Mouse (Mus musculus) forebrain, embryonic 14.5 days (tissue): ENCODE results near the gene Lrrc4. TPM values are rescaled to one million over a fixed set of nuclear protein-coding genes. Genes with fewer than 3 reads are reported as not detected.

Source experiments
- ATAC-seq: fragments of 200-750 bp; cut with Nextera tagmentation; 2 replicates; pipeline ENCODE4 v1.8.0; 2017; ENCODE audit warnings: mild to moderate bottlenecking, moderate library complexity
- DNase-seq: peaks from one replicate; pipeline ENCODE4 v3.0.0-alpha.2; 2015; ENCODE audit warnings: low spot score
- H3K27ac ChIP-seq: fragments of 300-500 bp; sonication (generic); 2 replicates; pipeline ENCODE4 v1.5.1; 2014; ENCODE audit warnings: low read depth, mild to moderate bottlenecking, control low read depth, low read length, moderate library complexity
- H3K27me3 ChIP-seq: fragments of 300-500 bp; sonication (generic); replicated peaks from 2 replicates; pipeline ENCODE4 v1.6.1; 2014; ENCODE audit warnings: low read length, control low read depth, mixed read lengths; ENCODE audit not compliant: control insufficient read depth, insufficient read depth
- H3K36me3 ChIP-seq: fragments of 300-500 bp; sonication (generic); 2 replicates; pipeline ENCODE4 v1.6.1; 2014; ENCODE audit warnings: low read length, control low read depth; ENCODE audit not compliant: control insufficient read depth, insufficient read depth
- H3K4me1 ChIP-seq: fragments of 300-500 bp; sonication (generic); 2 replicates; pipeline ENCODE4 v1.6.1; 2014; ENCODE audit warnings: antibody characterized with exemption, low read length, control low read depth; ENCODE audit not compliant: control insufficient read depth, insufficient read depth
- H3K4me2 ChIP-seq: fragments of 300-500 bp; sonication (generic); 2 replicates; pipeline ENCODE4 v1.6.1; 2014; ENCODE audit warnings: mild to moderate bottlenecking, control low read depth, low read length
- H3K4me3 ChIP-seq: fragments of 300-500 bp; sonication (generic); 2 replicates; pipeline ENCODE4 v1.5.1; 2014; ENCODE audit warnings: low read depth, low read length, control low read depth
- H3K9ac ChIP-seq: fragments of 300-500 bp; sonication (generic); 2 replicates; pipeline ENCODE4 v1.6.1; 2014; ENCODE audit warnings: mild to moderate bottlenecking, low read length, control low read depth, moderate library complexity
- H3K9me3 ChIP-seq: fragments of 300-500 bp; sonication (generic); replicated peaks from 2 replicates; pipeline ENCODE4 v1.6.1; 2016; ENCODE audit warnings: low read length, control low read depth, mixed read lengths; ENCODE audit not compliant: control insufficient read depth
- WGBS: fragments of 180-500 bp; shearing (Covaris S2); extraction: QIAGEN DNeasy Blood & Tissue Kit; methylation state at CpG from one replicate; pipeline ENCODE4 v1.1.7; 2014; 5-methylcytosine and 5-hydroxymethylcytosine counted together
- polyA plus RNA-seq: library from polyadenylated mRNA; unstranded; fragments of >200 nt; fragmentation: Nextera tagmentation; extraction: Ambion mirVana; gene quantifications from 2 replicates; pipeline ENCODE4 v1.2.1, GENCODE M21; 2014

Gene Lrrc4
- polyA plus RNA-seq, 1 experiment from 2014 or later = 5.8 TPM

- ATAC-seq = no peak
- 10% methylated on average over 2 of the region's 2 CpGs for WGBS
- H3K4me3 ChIP-seq = no peak overlapping the region
- H3K27ac ChIP-seq = no peak overlapping the region
- no peaks in the 10 kb centered on the region for H3K27me3 ChIP-seq
- no peak overlapping the region for H3K9ac ChIP-seq
- H3K4me1 ChIP-seq = peaks cover 34% of the 10 kb centered on the region
- H3K4me2 ChIP-seq = no peak overlapping the region
- peak; percentile 52 for DNase-seq
- H3K9me3 ChIP-seq = no peaks in the 10 kb centered on the region
- no peaks in the 10 kb centered on the region for H3K36me3 ChIP-seq
Measured at GRCm38 (mm10) chr6:28629866-28630265, 201.7 kb downstream of the Lrrc4 start.

- Histone ChIP-seq H3K4me2 (no peak overlapping the region), H3K27me3 (no peaks in the 10 kb centered on the region), H3K36me3 (no peaks in the 10 kb centered on the region), H3K4me3 (no peak overlapping the region), H3K4me1 (peaks cover 29% of the 10 kb centered on the region), H3K27ac (peak overlapping the region; percentile 55), H3K9me3 (no peaks in the 10 kb centered on the region), H3K9ac (peak overlapping the region; percentile 13; the same call in 1 of the 2 replicates)
- ATAC-seq = peak; percentile 44
- DNase-seq = no peak
- 22% methylated on average over 1 of the region's 1 CpGs for WGBS
Measured at GRCm38 (mm10) chr6:28628408-28628807, 203.1 kb downstream of the Lrrc4 start.

GRCm38 (mm10) chr6:28622963-28623362, 208.6 kb downstream of the Lrrc4 start:
- Histone ChIP-seq H3K36me3 (no peaks in the 10 kb centered on the region), H3K27ac (no peak overlapping the region), H3K9me3 (no peaks in the 10 kb centered on the region), H3K4me3 (no peak overlapping the region), H3K4me1 (peaks cover 19% of the 10 kb centered on the region), H3K27me3 (no peaks in the 10 kb centered on the region), H3K4me2 (no peak overlapping the region), H3K9ac (no peak overlapping the region)
- WGBS = 89% methylated on average over 3 of the region's 3 CpGs
- ATAC-seq = no peak
- DNase-seq = no peak

- no peak for ATAC-seq
- H3K27ac ChIP-seq = no peak overlapping the region
- DNase-seq = no peak
- no peaks in the 10 kb centered on the region for H3K27me3 ChIP-seq
- H3K36me3 ChIP-seq = no peaks in the 10 kb centered on the region
- no peak overlapping the region for H3K4me3 ChIP-seq
- WGBS = 82% methylated on average over 6 of the region's 6 CpGs
- H3K9me3 ChIP-seq = no peaks in the 10 kb centered on the region
- peaks cover 19% of the 10 kb centered on the region for H3K4me1 ChIP-seq
- H3K9ac ChIP-seq = no peak overlapping the region
- H3K4me2 ChIP-seq = no peak overlapping the region
Measured at GRCm38 (mm10) chr6:28622522-28622921, 209.0 kb downstream of the Lrrc4 start.

- Histone ChIP-seq H3K9me3 (no peaks in the 10 kb centered on the region), H3K4me2 (no peak overlapping the region), H3K27me3 (no peaks in the 10 kb centered on the region), H3K27ac (no peak overlapping the region), H3K9ac (no peak overlapping the region), H3K4me1 (peaks cover 19% of the 10 kb centered on the region), H3K36me3 (no peaks in the 10 kb centered on the region), H3K4me3 (no peak overlapping the region)
- WGBS = 89% methylated on average over 5 of the region's 5 CpGs
- no peak for ATAC-seq
- no peak for DNase-seq
Measured at GRCm38 (mm10) chr6:28621961-28622360, 209.6 kb downstream of the Lrrc4 start.

GRCm38 (mm10) chr6:28621431-28621830, 210.1 kb downstream of the Lrrc4 start:
- H3K9me3 ChIP-seq = no peaks in the 10 kb centered on the region
- H3K36me3 ChIP-seq = no peaks in the 10 kb centered on the region
- no peak for DNase-seq
- peaks cover 19% of the 10 kb centered on the region for H3K4me1 ChIP-seq
- no peak overlapping the region for H3K4me2 ChIP-seq
- H3K27ac ChIP-seq = no peak overlapping the region
- no peak overlapping the region for H3K9ac ChIP-seq
- WGBS = 90% methylated on average over 4 of the region's 4 CpGs
- no peak for ATAC-seq
- H3K27me3 ChIP-seq = no peaks in the 10 kb centered on the region
- no peak overlapping the region for H3K4me3 ChIP-seq

- no peaks in the 10 kb centered on the region for H3K9me3 ChIP-seq
- WGBS = 30% methylated on average over 7 of the region's 7 CpGs
- H3K4me1 ChIP-seq = peaks cover 21% of the 10 kb centered on the region
- ATAC-seq (peak; percentile 60), DNase-seq (peak; percentile 70)
- no peaks in the 10 kb centered on the region for H3K36me3 ChIP-seq
- no peak overlapping the region for H3K4me3 ChIP-seq
- no peak overlapping the region for H3K9ac ChIP-seq
- no peak overlapping the region for H3K27ac ChIP-seq
- peak overlapping the region; percentile 16; the same call in 1 of the 2 replicates for H3K4me2 ChIP-seq
- no peaks in the 10 kb centered on the region for H3K27me3 ChIP-seq
Measured at GRCm38 (mm10) chr6:28618751-28619153, 212.8 kb downstream of the Lrrc4 start.

- Histone ChIP-seq H3K27me3 (no peaks in the 10 kb centered on the region), H3K9ac (no peak overlapping the region), H3K36me3 (no peaks in the 10 kb centered on the region), H3K9me3 (no peaks in the 10 kb centered on the region), H3K4me1 (peaks cover 21% of the 10 kb centered on the region), H3K4me3 (no peak overlapping the region), H3K4me2 (peak overlapping the region; percentile 16; the same call in 1 of the 2 replicates), H3K27ac (no peak overlapping the region)
- DNase-seq = peak; percentile 63
- WGBS = 10% methylated on average over 3 of the region's 3 CpGs
- ATAC-seq = peak; percentile 77
Measured at GRCm38 (mm10) chr6:28618299-28618698, 213.2 kb downstream of the Lrrc4 start.

GRCm38 (mm10) chr6:28615966-28616365, 215.6 kb downstream of the Lrrc4 start:
- 33% methylated on average over 3 of the region's 3 CpGs for WGBS
- peak; percentile 54 for DNase-seq
- H3K27me3 ChIP-seq = no peaks in the 10 kb centered on the region
- H3K4me3 ChIP-seq = no peak overlapping the region
- peaks cover 21% of the 10 kb centered on the region for H3K4me1 ChIP-seq
- H3K9ac ChIP-seq = no peak overlapping the region
- H3K36me3 ChIP-seq = no peaks in the 10 kb centered on the region
- H3K4me2 ChIP-seq = no peak overlapping the region
- no peaks in the 10 kb centered on the region for H3K9me3 ChIP-seq
- peak overlapping the region; percentile 67; the same call in 1 of the 2 replicates for H3K27ac ChIP-seq
- ATAC-seq = peak; percentile 21; the same call in 1 of the 2 replicates
